Mouse (Mus musculus) G1E-ER4 (cell line): ENCODE measurements around the gene Dner. TPM values are rescaled to one million over a fixed set of nuclear protein-coding genes. Genes with fewer than 3 reads are reported as not detected.

Experiments
- GATA1 ChIP-seq: IDR thresholded peaks from one replicate; pipeline ENCODE4 v1.8.0; 2012; ENCODE audit warnings: low read length, inconsistent platforms
- polyA plus RNA-seq: library from polyadenylated mRNA; stranded (reverse); fragments of >175 nt; gene quantifications from 2 replicates; pipeline ENCODE4 v1.2.3, GENCODE M21; 2012

Gene Dner
- polyA plus RNA-seq, 1 experiment: not detected

- no peak for TF ChIP-seq GATA1
These were observed 246.3 kb downstream of the Dner start for GRCm38 (mm10) chr1:84449566-84450278.

GRCm38 (mm10) chr1:84443640-84444039 lies 252.4 kb downstream of the Dner start:
- no peak for TF ChIP-seq GATA1

DNA sequence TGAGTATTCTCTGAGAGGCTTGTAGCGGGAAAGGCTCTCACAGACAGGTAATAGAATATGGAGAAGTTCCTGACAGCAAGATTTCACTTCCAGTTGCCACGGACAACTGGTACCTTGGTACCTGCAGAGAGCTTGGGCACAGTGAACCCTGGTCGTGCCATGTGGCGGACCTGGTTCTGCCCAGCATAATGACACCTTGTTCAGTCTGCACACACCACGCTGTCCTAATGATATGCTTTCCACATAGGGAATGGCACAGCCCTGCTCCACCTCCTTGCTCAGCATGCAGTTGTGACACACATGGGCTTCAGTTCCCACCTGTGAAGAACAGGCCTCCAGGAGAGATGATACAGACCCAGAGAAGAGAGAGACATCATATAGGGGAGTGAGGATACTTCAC lies 253.0 kb downstream of the Dner start:
- TF ChIP-seq GATA1: no peak

- TF ChIP-seq GATA1: no peak
These were observed 254.6 kb downstream of the Dner start for GRCm38 (mm10) chr1:84441419-84441818.

DNA sequence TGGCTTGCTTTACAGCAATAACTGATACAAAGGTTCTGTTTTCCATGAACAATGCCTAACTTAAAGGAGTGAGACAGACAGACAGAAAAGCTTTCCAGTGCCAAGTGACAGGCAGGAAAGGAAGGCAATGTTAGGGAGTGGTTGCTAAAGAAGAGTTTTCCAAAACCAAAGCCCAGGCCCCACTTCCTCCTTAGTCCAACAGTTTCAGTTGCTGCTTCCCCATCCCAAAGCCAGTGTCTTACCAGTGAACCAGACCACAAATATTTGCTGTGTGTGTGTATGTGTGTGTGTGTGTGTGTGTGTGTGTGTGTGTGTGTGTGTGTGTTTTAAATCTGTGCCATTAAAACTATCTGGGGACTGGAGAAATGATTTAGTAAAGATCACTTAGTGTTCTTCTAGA lies 258.5 kb downstream of the Dner start:
- no peak for TF ChIP-seq GATA1

DNA sequence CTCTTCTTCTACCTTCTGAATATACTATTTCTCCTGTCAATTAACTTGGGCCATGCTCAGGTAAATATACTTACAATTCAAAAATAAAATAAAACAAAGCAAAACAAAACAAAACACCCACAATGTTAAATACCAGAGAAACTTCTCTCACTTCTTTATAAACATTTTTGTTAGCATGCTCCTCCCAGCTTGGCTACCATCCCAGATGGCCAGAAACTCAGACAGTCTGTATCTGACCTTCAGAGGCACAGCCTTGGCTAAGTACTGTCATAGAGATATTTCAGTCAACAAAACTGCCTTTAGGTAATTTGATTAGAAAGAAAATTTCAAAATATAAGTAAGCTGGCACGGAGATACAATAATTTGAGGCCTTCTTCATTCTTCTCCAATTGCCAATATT lies 259.7 kb downstream of the Dner start:
- TF ChIP-seq GATA1: no peak

GRCm38 (mm10) chr1:84433291-84433980 lies 262.6 kb downstream of the Dner start:
- TF ChIP-seq GATA1: no peak

DNA sequence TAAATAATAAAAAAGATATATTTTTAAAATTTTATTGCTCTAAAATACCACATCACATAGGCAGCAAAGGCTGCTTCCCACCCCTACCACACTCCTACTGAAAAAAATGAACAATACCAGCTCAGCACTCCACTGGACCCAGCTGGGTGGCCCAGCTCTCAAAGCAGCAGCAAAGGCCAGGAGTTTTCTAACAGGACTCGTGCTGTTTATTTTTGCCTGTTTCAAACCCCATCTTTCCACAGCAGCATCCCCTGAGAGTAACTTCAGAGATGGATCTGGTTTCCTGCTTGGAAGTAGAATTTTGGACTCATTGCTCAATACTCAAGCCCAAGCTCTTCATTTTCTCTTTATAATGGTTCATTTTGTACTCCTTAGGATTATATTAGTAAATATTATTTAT lies 263.7 kb downstream of the Dner start:
- no peak for TF ChIP-seq GATA1

- no peak for TF ChIP-seq GATA1
These were observed 267.7 kb downstream of the Dner start for GRCm38 (mm10) chr1:84428331-84428730.

DNA sequence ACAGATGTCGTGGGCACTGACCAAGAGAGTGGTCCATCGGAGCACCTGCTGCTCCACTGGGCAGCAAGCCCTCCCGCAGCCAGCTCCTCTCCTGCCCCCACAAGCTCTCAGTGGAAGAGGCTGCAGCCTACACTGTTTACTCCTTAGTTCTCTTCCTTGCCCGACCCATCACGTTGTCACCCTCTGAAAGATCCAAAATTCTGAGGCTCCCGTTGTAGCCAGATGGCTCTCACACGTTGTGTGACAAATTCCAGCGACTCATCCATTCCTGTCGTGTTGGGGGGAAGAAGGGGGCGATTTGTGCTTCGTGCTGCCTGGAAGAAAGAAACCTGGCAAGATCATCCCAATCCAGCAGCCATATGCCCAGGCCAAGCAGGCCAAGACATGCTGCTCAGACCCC lies 268.3 kb downstream of the Dner start:
- TF ChIP-seq GATA1: no peak

DNA sequence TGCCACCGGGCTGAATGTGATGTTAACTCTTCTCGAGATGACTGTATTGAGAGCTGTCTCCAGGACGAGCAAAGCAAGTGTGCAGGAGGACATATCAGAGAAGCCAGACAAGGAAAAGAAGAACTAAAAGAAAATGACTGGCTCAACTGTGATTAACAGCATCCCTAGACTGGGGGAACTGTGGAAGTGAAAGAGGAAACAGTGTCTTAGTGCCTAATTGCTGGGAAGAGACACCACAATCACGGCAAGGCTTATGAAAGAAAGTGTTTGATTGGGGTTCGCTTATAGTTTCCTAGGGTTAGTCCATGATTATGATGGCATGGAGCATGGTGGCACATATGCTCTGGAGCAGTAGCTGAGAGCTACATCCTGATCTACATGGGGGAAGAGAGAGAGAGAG lies 269.3 kb downstream of the Dner start:
- no peak for TF ChIP-seq GATA1

GRCm38 (mm10) chr1:84422881-84423280 lies 273.1 kb downstream of the Dner start:
- no peak for TF ChIP-seq GATA1

DNA sequence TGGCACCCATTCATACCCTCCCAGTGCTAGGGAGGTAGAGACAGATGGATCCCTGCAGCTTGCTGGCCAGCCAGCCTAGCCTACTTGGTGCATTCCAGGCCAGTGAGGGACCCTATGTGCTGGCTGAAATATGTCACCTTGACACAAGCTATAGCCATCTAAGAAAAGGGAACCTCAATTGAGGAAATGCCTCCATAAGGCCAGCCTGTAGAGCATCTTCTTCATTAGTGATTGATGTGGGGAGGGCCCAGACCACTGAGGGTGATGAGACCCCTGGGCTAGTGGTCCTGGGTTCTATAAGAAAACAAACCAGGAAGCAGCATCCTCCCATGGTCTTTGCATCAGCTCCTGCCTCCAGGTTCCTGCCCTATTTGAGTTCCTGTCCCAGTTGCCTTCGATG lies 274.2 kb downstream of the Dner start:
- TF ChIP-seq GATA1: no peak

DNA sequence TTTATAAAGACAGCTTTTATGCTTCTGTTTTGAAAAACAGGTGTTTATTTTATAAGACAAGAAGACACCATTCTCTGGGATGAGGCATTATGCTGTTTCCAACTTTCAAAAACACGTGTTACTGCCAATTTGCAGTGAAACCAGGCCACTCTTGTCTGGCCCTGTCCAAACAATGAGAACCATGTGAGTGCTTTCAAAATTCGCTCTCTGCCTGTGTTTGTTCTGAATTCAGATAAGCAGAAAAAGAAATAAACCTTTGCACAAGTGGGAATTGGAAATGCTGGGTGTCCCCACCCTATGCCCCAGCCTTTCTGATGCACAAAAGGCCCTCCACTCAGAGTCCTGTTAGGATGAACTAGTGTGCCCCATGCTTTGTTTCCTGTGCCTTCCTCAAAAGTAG lies 276.6 kb downstream of the Dner start:
- no peak for TF ChIP-seq GATA1

DNA sequence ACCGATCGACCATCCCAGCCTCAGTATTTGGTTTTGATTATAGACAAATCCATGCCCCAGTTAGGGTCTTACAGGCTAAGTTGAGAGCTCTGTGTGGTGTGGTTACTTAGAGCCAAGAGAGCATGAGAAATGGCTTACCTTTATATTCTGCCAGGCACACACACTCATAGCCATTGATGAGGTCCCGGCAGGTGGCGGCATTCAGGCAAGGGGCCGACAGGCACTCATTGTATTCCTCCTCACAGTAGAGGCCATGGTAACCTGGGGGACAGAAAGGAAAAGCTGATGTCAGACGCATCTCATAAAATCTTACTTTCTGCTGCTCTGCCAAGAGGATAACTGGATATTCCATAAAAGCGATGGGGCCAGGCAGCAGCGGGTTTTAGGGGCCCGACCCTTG lies 277.5 kb downstream of the Dner start:
- TF ChIP-seq GATA1: no peak

- TF ChIP-seq GATA1: no peak
These were observed 278.2 kb downstream of the Dner start for GRCm38 (mm10) chr1:84417761-84418238.

- TF ChIP-seq GATA1: no peak
These were observed 278.7 kb downstream of the Dner start for GRCm38 (mm10) chr1:84417276-84417675.

GRCm38 (mm10) chr1:84414464-84414863 lies 281.6 kb downstream of the Dner start:
- no peak for TF ChIP-seq GATA1
